Mouse (Mus musculus) heart, postnatal 0 days (tissue): ENCODE results near the gene Sycn.

Experiments
- CTCF ChIP-seq: IDR thresholded peaks from 2 replicates; pipeline ENCODE4 v1.5.1; 2016; ENCODE audit warnings: antibody characterized with exemption, control low read depth, low read depth
- EP300 ChIP-seq: IDR thresholded peaks from 2 replicates; pipeline ENCODE4 v1.6.1; 2016; ENCODE audit warnings: antibody characterized with exemption, low read depth

- TF ChIP-seq EP300 (no peak), CTCF (no peak)
Observed at GRCm38 (mm10) chr7:28532005-28532404, 8.7 kb upstream of the Sycn start.
